Mouse (Mus musculus) midbrain, postnatal 0 days (tissue): ENCODE data around the gene Tbc1d5. TPM values are rescaled to one million over a fixed set of nuclear protein-coding genes. Genes with fewer than 3 reads are reported as not detected.

ENCODE experiments used
- ATAC-seq: fragments of 200-750 bp; cut with Nextera tagmentation; 2 replicates; pipeline ENCODE4 v1.8.0; 2017; ENCODE audit warnings: moderate number of reproducible peaks, mild to moderate bottlenecking, moderate TSS enrichment, moderate library complexity; ENCODE audit not compliant: low FRiP score
- DNase-seq: peaks from one replicate; pipeline ENCODE4 v3.0.0-alpha.2; 2015; ENCODE audit warnings: low spot score
- H3K27ac ChIP-seq: fragments of 300-500 bp; sonication (generic); 2 replicates; pipeline ENCODE4 v1.5.1; 2014; ENCODE audit warnings: low read depth, mild to moderate bottlenecking, low read length, mixed read lengths
- H3K27me3 ChIP-seq: fragments of 300-500 bp; sonication (generic); 2 replicates; pipeline ENCODE4 v1.6.1; 2014; ENCODE audit warnings: low read length, control low read depth, mixed read lengths; ENCODE audit not compliant: insufficient read depth
- H3K36me3 ChIP-seq: fragments of 300-500 bp; sonication (generic); 2 replicates; pipeline ENCODE4 v1.6.1; 2014; ENCODE audit warnings: low read length, control low read depth, mixed read lengths; ENCODE audit not compliant: insufficient read depth
- H3K4me1 ChIP-seq: fragments of 300-500 bp; sonication (generic); 2 replicates; pipeline ENCODE4 v1.6.1; 2014; ENCODE audit warnings: mild to moderate bottlenecking, control low read depth, antibody characterized with exemption, low read length, mixed read lengths; ENCODE audit not compliant: insufficient read depth
- H3K4me2 ChIP-seq: fragments of 300-500 bp; sonication (generic); 2 replicates; pipeline ENCODE4 v1.6.1; 2014; ENCODE audit warnings: low read depth, mild to moderate bottlenecking, low read length, mixed read lengths; ENCODE audit not compliant: poor library complexity, severe bottlenecking
- H3K4me3 ChIP-seq: fragments of 300-500 bp; sonication (generic); 2 replicates; pipeline ENCODE4 v1.5.1; 2014; ENCODE audit warnings: low read depth, mild to moderate bottlenecking, low read length, moderate library complexity
- H3K9ac ChIP-seq: fragments of 300-500 bp; sonication (generic); replicated peaks from 2 replicates; pipeline ENCODE4 v1.6.1; 2014; ENCODE audit warnings: mild to moderate bottlenecking, low read length, moderate library complexity, mixed read lengths; ENCODE audit not compliant: poor library complexity, severe bottlenecking
- H3K9me3 ChIP-seq: fragments of 300-500 bp; sonication (generic); 2 replicates; pipeline ENCODE4 v1.6.1; 2016; ENCODE audit warnings: low read length, control low read depth
- CTCF ChIP-seq: IDR thresholded peaks from 2 replicates; pipeline ENCODE4 v1.5.1; 2016; ENCODE audit warnings: antibody characterized with exemption, mild to moderate bottlenecking
- WGBS: fragments of 180-500 bp; shearing (Covaris S2); extraction: QIAGEN DNeasy Blood & Tissue Kit; methylation state at CpG from one replicate; pipeline ENCODE4 v1.1.7; 2014; 5-methylcytosine and 5-hydroxymethylcytosine counted together
- polyA plus RNA-seq: library from polyadenylated mRNA; unstranded; fragments of >200 nt; fragmentation: Nextera tagmentation; extraction: Ambion mirVana; gene quantifications from 2 replicates; pipeline ENCODE4 v1.2.1, GENCODE M21; 2015
- total RNA-seq: library from RNA; depleted of rRNA; stranded (reverse); fragments of >200 nt; gene quantifications from 2 replicates; pipeline ENCODE4 v1.2.3, GENCODE M21; 2014; rRNA removed

The Tbc1d5 gene
- 14.3 and 20.3 TPM in 2 replicates for total RNA-seq
- polyA plus RNA-seq = 5.3 and 5.7 TPM in 2 replicates

DNA sequence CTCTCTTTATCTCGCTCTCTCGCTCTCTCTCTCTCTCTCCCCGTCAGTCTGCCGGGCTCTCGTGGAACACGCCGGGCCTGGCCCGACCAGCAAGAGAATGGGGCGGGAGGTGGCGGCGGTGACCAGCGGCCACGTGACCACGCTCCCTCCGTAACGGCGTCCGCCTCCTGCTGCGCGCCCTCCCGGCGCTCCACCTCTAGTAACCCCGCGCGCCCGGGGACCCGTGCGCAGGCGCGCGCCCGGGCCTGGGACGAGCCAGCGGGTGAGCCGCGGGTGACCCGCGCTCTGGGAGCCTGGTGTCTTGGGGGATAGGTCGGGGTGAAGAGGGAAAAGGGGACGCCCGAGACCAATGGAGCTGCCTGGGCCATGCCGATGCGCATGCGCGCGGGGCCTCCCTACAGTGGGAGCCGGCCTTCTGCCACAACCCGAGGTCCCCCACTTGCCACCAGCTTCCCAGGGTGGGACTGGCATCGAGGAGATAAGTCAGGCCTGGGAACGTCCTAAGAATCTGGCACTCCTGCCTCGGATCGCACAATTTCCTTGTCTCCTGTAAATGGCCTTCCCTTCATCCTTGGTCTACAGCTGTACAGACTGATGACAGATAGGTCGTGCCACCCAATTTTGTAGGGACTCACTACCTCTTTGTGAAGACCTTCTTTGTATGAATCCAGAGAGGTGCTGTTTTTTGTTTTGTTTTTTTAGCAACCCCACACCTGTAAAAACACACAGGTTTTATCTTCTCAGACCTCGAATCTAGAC is at the start of gene Tbc1d5:
TSS of gene Tbc1d5 (minus strand) at position 158 of the 759 bp plus-strand sequence.
- Histone ChIP-seq H3K36me3 (no peaks in the 10 kb centered on the region), H3K4me2 (peak within 1 kb of the TSS; percentile 83), H3K27ac (peak within 1 kb of the TSS; percentile 97), H3K9me3 (no peaks in the 10 kb centered on the region), H3K4me3 (peak within 1 kb of the TSS; percentile 86), H3K27me3 (no peaks in the 10 kb centered on the region), H3K9ac (peak within 1 kb of the TSS; percentile 95), H3K4me1 (no peaks in the 10 kb centered on the region)
- TF ChIP-seq CTCF = no peak
- DNase-seq = peak; percentile 91
- peak; percentile 96 for ATAC-seq
- WGBS = 2% methylated on average over 54 of the region's 54 CpGs

DNA sequence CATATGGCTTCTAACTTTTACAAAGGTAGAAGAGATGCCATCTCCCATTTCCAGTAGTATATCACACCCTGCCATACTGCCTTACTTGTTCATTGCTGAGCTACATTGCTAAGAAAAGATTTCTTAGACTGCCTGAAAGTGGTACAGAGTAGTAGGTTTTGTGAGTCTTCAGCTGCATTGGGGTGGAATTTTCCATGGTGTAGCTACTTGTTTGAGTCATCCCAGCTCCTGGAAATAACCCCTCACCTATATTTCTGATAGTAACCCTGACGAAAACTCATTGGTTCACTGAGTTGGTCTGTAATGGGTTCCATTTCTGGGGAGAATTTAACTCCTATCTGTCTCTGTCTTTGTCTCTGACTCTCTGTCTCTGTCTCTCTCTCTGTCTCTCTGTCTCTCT is 46.9 kb upstream of the Tbc1d5 start:
- DNase-seq = no peak
- ATAC-seq = no peak
- Histone ChIP-seq H3K9me3 (no peaks in the 10 kb centered on the region), H3K27ac (no peak overlapping the region), H3K36me3 (no peaks in the 10 kb centered on the region), H3K9ac (no peak overlapping the region), H3K4me1 (no peaks in the 10 kb centered on the region), H3K4me2 (no peak overlapping the region), H3K27me3 (no peaks in the 10 kb centered on the region), H3K4me3 (no peak overlapping the region)
- no peak for TF ChIP-seq CTCF
- 82% methylated on average over 1 of the region's 1 CpGs for WGBS

DNA sequence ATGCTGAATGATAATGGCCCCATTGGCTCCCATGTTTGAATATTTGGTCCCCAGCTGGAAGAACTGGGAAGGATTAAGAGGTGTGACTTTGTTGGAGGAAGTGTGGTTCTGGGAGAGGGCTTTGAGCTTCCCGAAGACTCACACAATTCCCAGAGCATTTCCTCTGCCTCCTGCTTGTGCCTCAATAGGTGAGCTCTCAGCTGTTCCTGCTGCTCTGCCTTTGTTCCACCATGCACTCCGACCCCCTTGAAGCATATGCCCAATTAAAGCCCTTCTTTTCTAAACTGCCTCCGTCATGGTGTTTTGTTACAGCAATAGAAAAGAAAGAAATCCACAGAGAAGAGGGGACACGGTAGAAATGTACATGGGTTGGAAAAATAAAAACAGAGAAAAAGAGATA is 44.0 kb upstream of the Tbc1d5 start:
- no peak for ATAC-seq
- 15% methylated on average over 4 of the region's 4 CpGs for WGBS
- H3K36me3 ChIP-seq = no peaks in the 10 kb centered on the region

DNA sequence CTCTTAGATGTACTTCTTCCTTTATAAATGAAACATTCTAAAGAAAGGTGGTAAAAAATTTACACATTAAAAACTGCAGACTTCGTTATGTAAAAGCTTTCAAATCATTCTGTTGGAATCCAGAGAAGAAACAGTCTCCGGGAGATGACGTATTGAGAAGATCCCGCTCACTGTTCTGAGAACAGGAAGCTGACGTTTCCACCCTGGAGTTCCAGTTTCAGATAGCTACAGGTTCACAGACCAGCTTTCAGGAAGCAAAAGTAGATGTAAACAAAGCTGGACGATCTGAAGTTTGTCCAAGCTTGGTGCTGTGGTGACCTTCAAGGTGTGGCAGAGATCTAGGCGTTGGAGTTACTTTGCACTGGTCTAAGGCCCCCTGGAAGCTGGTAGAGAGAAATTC is 41.9 kb upstream of the Tbc1d5 start:
- no peak overlapping the region for H3K4me2 ChIP-seq
- no peaks in the 10 kb centered on the region for H3K27me3 ChIP-seq
- DNase-seq (no peak), ATAC-seq (no peak)
- H3K4me3 ChIP-seq = no peak overlapping the region
- no peaks in the 10 kb centered on the region for H3K36me3 ChIP-seq
- WGBS = 83% methylated on average over 7 of the region's 7 CpGs
- no peak overlapping the region for H3K27ac ChIP-seq
- no peak for TF ChIP-seq CTCF
- no peaks in the 10 kb centered on the region for H3K4me1 ChIP-seq
- H3K9me3 ChIP-seq = no peaks in the 10 kb centered on the region
- no peak overlapping the region for H3K9ac ChIP-seq

More for the DNA sequence above, 44.0 kb upstream of the Tbc1d5 start:
- Histone ChIP-seq H3K4me3 (no peak overlapping the region), H3K4me1 (no peaks in the 10 kb centered on the region), H3K4me2 (no peak overlapping the region), H3K9ac (no peak overlapping the region), H3K27ac (no peak overlapping the region), H3K9me3 (no peaks in the 10 kb centered on the region), H3K27me3 (no peaks in the 10 kb centered on the region)
- no peak for DNase-seq
- TF ChIP-seq CTCF = no peak

DNA sequence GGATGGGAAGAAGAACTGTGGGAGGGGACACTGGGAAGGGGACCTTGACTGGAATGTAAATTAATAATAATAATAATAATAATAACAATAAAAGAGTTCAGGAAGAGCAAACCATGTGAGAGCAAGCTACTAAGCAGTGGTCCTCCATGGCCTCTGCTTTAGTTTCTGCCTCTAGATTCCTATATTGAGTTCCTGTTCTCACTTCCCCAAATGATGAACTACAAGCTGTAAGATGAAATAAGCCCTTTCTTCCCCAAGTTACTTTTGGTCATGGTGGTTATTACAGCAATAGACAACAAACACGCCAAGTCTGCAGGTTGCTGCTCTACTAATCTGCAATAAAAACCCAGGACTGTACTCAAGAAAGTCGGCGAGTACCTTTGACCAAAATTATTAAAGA is 40.7 kb upstream of the Tbc1d5 start:
- Histone ChIP-seq H3K4me1 (no peaks in the 10 kb centered on the region), H3K9me3 (no peaks in the 10 kb centered on the region), H3K9ac (no peak overlapping the region), H3K36me3 (no peaks in the 10 kb centered on the region), H3K27me3 (no peaks in the 10 kb centered on the region), H3K4me3 (no peak overlapping the region), H3K27ac (no peak overlapping the region), H3K4me2 (no peak overlapping the region)
- no peak for TF ChIP-seq CTCF
- no peak for ATAC-seq
- 94% methylated on average over 3 of the region's 3 CpGs for WGBS
- DNase-seq = no peak

DNA sequence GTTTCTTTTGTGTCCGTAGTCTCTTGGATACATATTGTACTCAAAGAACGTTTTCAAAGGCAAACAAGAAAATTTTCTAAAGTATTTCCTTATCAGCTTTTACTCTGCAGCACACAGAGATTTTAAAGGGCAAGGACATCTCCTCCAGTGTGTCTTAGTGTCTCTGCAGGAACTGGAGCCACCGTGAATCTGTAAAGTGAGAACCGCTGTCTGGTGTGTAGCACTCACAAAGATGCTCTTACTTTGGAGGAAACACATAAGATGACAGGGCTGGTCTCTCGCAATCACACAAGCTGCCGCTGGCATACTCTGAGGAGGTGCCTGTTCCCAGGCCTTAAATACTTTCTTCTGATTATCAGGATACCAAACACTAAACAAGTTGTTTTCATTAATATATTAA is 37.3 kb upstream of the Tbc1d5 start:
- H3K9ac ChIP-seq = no peak overlapping the region
- no peak overlapping the region for H3K4me3 ChIP-seq
- WGBS = 96% methylated on average over 6 of the region's 6 CpGs
- H3K4me1 ChIP-seq = no peaks in the 10 kb centered on the region
- no peak for ATAC-seq
- no peaks in the 10 kb centered on the region for H3K9me3 ChIP-seq
- no peak overlapping the region for H3K27ac ChIP-seq
- no peak for DNase-seq
- H3K27me3 ChIP-seq = no peaks in the 10 kb centered on the region
- H3K36me3 ChIP-seq = no peaks in the 10 kb centered on the region
- TF ChIP-seq CTCF = no peak
- no peak overlapping the region for H3K4me2 ChIP-seq
